Mouse (Mus musculus) testis, adult 2 months (tissue): ENCODE data around the gene Ap3b1.

Experiments used
- CTCF ChIP-seq: fragments of 200-500 bp; IDR thresholded peaks from 2 replicates; pipeline ENCODE4 v1.5.1; 2012; ENCODE audit warnings: low read depth, mild to moderate bottlenecking, inconsistent platforms, low read length, moderate library complexity; ENCODE audit not compliant: control insufficient read depth, insufficient read depth, insufficient replicate concordance
- POLR2A ChIP-seq: fragments of 200-500 bp; IDR thresholded peaks from 2 replicates; pipeline ENCODE4 v1.6.1; 2012; ENCODE audit warnings: low read depth, mild to moderate bottlenecking, inconsistent platforms, low read length, moderate library complexity; ENCODE audit not compliant: control insufficient read depth

DNA sequence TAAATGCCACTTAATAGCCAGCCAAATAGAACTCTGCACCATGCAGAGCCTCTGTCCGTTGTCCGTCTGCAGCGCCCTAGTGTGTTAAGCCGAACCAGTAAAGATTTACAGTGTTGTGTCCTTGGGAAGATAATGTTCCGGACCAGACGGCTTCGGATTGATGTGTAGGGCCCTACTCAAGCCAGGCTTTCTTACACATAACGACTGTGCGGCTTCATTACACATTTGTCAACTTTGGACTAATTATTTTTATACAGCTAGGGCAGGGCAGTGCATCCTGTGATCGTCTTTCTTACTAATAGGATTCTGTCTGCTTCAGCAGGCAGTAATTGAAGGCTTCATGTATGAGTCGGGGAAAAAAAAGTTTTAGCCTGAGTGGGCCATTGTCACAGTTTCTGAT is 202.1 kb downstream of the Ap3b1 start:
- no peak for TF ChIP-seq CTCF
- TF ChIP-seq POLR2A = no peak
